Comparison of ENCODE assay signal across 12 mouse cellular contexts in the genomic region with DNA sequence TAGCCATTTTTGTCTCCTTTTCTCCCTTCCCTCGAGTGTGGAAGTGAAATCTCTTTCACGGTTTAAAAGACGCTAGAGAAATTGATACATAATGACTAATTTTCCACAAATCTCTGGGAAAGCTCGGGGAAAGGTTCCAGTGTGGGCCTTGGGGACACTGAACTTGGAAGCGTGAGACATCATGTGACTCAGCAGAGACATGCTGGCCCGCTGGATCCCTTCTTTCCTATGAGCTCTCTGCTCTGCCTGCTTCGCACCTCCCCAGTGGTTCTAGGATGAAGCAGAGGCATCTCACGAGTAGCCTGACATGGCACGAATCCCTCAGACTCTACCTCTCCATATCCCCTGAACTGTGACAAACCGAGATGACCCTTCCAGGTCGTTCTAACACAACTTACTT.
DNase-seq lines count a peak whose midpoint lies in the region; ATAC-seq and TF ChIP-seq lines count a peak whose summit lies in the region.
"Had no signal": no experiment of that assay in that cellular context is flagged by ENCODE, and none has a peak within 500 bp of the region (broad histone marks: within the 10 kb centered on the region; RNA-seq: fewer than 3 reads in every experiment).

No protein-coding gene starts in this region.

- no peaks in the 10 kb centered on the region for H3K27me3 ChIP-seq in liver, postnatal 0 days (ENCODE audit: insufficient read depth, low read length)
- H3K27me3 ChIP-seq: hindbrain, embryonic 15.5 days; neural tube, embryonic 13.5 days had no signal

- no peak for ATAC-seq in liver, postnatal 0 days

- H3K4me2 ChIP-seq in liver, postnatal 0 days (ENCODE audit: low read depth, low read length): no peak overlapping the region
- H3K4me2 ChIP-seq: hindbrain, embryonic 15.5 days; neural tube, embryonic 13.5 days had no signal

- no peaks in the 10 kb centered on the region for H3K9me3 ChIP-seq in liver, postnatal 0 days (ENCODE audit: low read length)
- H3K9me3 ChIP-seq: hindbrain, embryonic 15.5 days; neural tube, embryonic 13.5 days had no signal

- no peak for TF ChIP-seq CTCF in liver, postnatal 0 days (IDR thresholded peaks at IDR 0.05; ENCODE audit: low read depth)

- WGBS in liver, postnatal 0 days (ENCODE audit: insufficient replicate concordance): 71% methylated on average over 11 of the region's 11 CpGs

- H3K9ac ChIP-seq in liver, postnatal 0 days (replicated peaks): no peak overlapping the region
- H3K9ac ChIP-seq: hindbrain, embryonic 15.5 days; neural tube, embryonic 13.5 days had no signal

- H3K4me3 ChIP-seq in liver, postnatal 0 days (ENCODE audit: low read depth, low read length): no peak overlapping the region
- H3K4me3 ChIP-seq: hindbrain, embryonic 15.5 days; neural tube, embryonic 13.5 days had no signal

- no peak overlapping the region for H3K27ac ChIP-seq in liver, postnatal 0 days (ENCODE audit: low read depth)
- H3K27ac ChIP-seq: hindbrain, embryonic 15.5 days; neural tube, embryonic 13.5 days had no signal

- TF ChIP-seq EP300 in liver, postnatal 0 days (IDR thresholded peaks at IDR 0.05; ENCODE audit: low read depth): no peak

- no peaks in the 10 kb centered on the region for H3K4me1 ChIP-seq in liver, postnatal 0 days (ENCODE audit: insufficient read depth)
- H3K4me1 ChIP-seq: hindbrain, embryonic 15.5 days; neural tube, embryonic 13.5 days had no signal

- H3K36me3 ChIP-seq in liver, postnatal 0 days (replicated peaks; ENCODE audit: insufficient read depth, low read length): no peaks in the 10 kb centered on the region
- H3K36me3 ChIP-seq: hindbrain, embryonic 15.5 days; neural tube, embryonic 13.5 days had no signal

- peak; percentile 27 for DNase-seq in adrenal gland, postnatal 14 days
- no peak for DNase-seq in adrenal gland, adult 8-10 months
- peak; percentile 3 for DNase-seq in lung, postnatal 25 days (ENCODE audit: low spot score)
- DNase-seq in lung, postnatal 10 days: no peak
- peak; percentile 36 to 60 for DNase-seq in gastrocnemius, postnatal 4 days (ENCODE audit: low spot score in 2 of 2)
- peak; percentile 79 for DNase-seq in skeletal muscle tissue, adult 2 months (ENCODE audit: low read depth, low spot score)
- no peak for DNase-seq in liver, postnatal 0 days
- DNase-seq in cerebellum, postnatal 4 days (ENCODE audit: low spot score in 2 of 2): no peak
- DNase-seq: cerebellum, adult 2 months; right cerebral cortex, postnatal 25 days had no signal

Comparison
In these comparisons a context has a peak if more than half of its experiments do, and no peak if none do; other contexts are left out.
1. DNase-seq: peak in adrenal gland, postnatal 14 days (single experiment), lung, postnatal 25 days (single experiment), gastrocnemius, postnatal 4 days (2 of 2) and skeletal muscle tissue, adult 2 months (single experiment); none in adrenal gland, adult 8-10 months (single experiment), lung, postnatal 10 days (single experiment), liver, postnatal 0 days (single experiment) and cerebellum, postnatal 4 days (0 of 2).